Mouse (Mus musculus) small intestine, adult 2 months (tissue): ENCODE data around the gene C2cd4d. TPM values are rescaled to one million over a fixed set of nuclear protein-coding genes. Genes with fewer than 3 reads are reported as not detected.

ENCODE experiments used
- H3K27ac ChIP-seq: fragments of 200-500 bp; 2 replicates; pipeline ENCODE4 v1.5.1; 2012; ENCODE audit warnings: low read depth, low read length, control low read depth, inconsistent platforms; ENCODE audit not compliant: insufficient read depth
- H3K27me3 ChIP-seq: fragments of 200-500 bp; 2 replicates; pipeline ENCODE4 v1.6.1; 2012; ENCODE audit warnings: mild to moderate bottlenecking, moderate library complexity, low read length, inconsistent platforms; ENCODE audit not compliant: control insufficient read depth, insufficient read depth
- H3K36me3 ChIP-seq: fragments of 200-500 bp; 2 replicates; pipeline ENCODE4 v1.6.1; 2012; ENCODE audit warnings: mild to moderate bottlenecking, low read length, control low read depth, inconsistent platforms; ENCODE audit not compliant: control insufficient read depth, insufficient read depth
- H3K4me1 ChIP-seq: fragments of 200-500 bp; 2 replicates; pipeline ENCODE4 v1.6.1; 2012; ENCODE audit warnings: low read length, inconsistent platforms, mixed read lengths; ENCODE audit not compliant: control insufficient read depth, insufficient read depth, insufficient read length
- H3K4me3 ChIP-seq: fragments of 200-500 bp; 2 replicates; pipeline ENCODE4 v1.5.1; 2012; ENCODE audit warnings: low read depth, mild to moderate bottlenecking, control low read depth, inconsistent platforms, low read length, moderate library complexity
- CTCF ChIP-seq: fragments of 200-500 bp; IDR thresholded peaks from 2 replicates; pipeline ENCODE4 v1.5.1; 2012; ENCODE audit warnings: low read depth, mild to moderate bottlenecking, control low read depth, inconsistent platforms, low read length, moderate library complexity, mixed read lengths; ENCODE audit not compliant: insufficient replicate concordance, insufficient read length; ENCODE audit errors: extremely low read depth
- POLR2A ChIP-seq: fragments of 200-500 bp; IDR thresholded peaks from 2 replicates; pipeline ENCODE4 v1.6.1; 2012; ENCODE audit warnings: low read depth, mild to moderate bottlenecking, control low read depth, inconsistent platforms, low read length, moderate library complexity
- WGBS: fragments of 180-500 bp; shearing (Covaris S2); methylation state at CpG from one replicate; pipeline ENCODE4 v1.1.7; 2018; 5-methylcytosine and 5-hydroxymethylcytosine counted together
- polyA plus RNA-seq: library from polyadenylated mRNA; depleted of rRNA; stranded (reverse); fragments of >200 nt; gene quantifications from 2 replicates; pipeline ENCODE4 v1.2.3, GENCODE M21; 2012; rRNA removed

C2cd4d gene
- polyA plus RNA-seq, 1 experiment: 1.4 TPM

DNA sequence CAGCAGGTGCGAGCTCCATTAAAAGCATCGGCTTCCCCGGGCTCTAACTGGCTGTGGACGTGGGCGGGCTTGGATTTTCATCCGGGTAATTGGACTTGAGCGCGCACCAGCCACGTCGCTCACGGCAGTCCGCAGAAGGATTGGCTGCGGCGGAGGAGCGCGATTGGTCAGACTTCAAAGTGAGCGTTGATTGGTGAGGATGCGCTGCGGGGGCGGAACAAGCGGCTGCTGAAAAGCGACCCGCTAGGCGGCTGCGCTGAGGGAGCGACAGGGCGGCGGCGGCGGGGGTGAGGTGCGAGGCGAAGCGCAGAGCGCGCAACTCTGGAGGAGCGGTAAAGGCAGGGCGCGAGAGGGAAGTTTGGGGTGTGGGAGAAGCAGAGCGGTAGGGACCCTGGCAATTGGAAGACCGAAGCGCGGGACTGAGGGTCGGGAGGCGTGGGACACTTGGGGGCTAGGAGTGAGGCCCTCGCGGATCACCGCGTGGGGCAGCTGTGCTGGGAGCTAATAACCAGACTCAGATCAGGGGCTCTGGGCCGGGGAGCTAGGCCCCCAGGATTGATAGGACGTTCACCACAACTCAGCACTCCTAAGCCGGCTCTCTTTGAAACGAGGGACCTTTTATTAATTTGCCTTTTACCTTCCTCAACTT, 50.9 kb downstream of the C2cd4d start, which contains the start of gene Tdrkh:
Tdrkh (plus strand) TSS at position 243 of the 649 bp plus-strand sequence.
- TF ChIP-seq POLR2A (no peak), CTCF (0 out of 2 replicates have a peak, but pooled peaks have one; percentile 11)
- 11% methylated on average over 52 of the region's 52 CpGs for WGBS
- peaks cover 9% of the 10 kb centered on the region for H3K4me1 ChIP-seq
- no peak within 1 kb of the TSS for H3K27ac ChIP-seq
- peak within 1 kb of the TSS; percentile 78 for H3K4me3 ChIP-seq
- no peaks in the 10 kb centered on the region for H3K36me3 ChIP-seq
- H3K27me3 ChIP-seq: no peaks in the 10 kb centered on the region; the same call in 1 of the 2 replicates

Other genes starting within 250 kb of the C2cd4d start
- gene Gm10696, start 184.2 kb upstream of the C2cd4d start, polyA plus RNA-seq: not detected in 2 replicates
- not detected in 2 replicates for gene Gm5286, start 165.7 kb upstream of the C2cd4d start, polyA plus RNA-seq
- not detected in 2 replicates for gene Gm4778, start 98.4 kb upstream of the C2cd4d start, polyA plus RNA-seq
- 0.47 and 1.0 TPM in 2 replicates for gene Them4, start 52.3 kb upstream of the C2cd4d start, polyA plus RNA-seq
- not detected in 2 replicates for gene Them5, start 20.3 kb upstream of the C2cd4d start, polyA plus RNA-seq
- gene Rorc, start 10.4 kb downstream of the C2cd4d start, polyA plus RNA-seq: 10.2 and 28.3 TPM in 2 replicates
- gene Lingo4, start 36.1 kb downstream of the C2cd4d start, polyA plus RNA-seq: 0.23 and 0.42 TPM in 2 replicates
- gene Tdrkh, start 50.8 kb downstream of the C2cd4d start, polyA plus RNA-seq: not detected in 2 replicates
- gene Mrpl9, start 80.9 kb downstream of the C2cd4d start, polyA plus RNA-seq: 17.3 and 20.6 TPM in 2 replicates
- not detected in 2 replicates for gene Oaz3, start 81.5 kb downstream of the C2cd4d start, polyA plus RNA-seq
- 12.1 and 26.1 TPM in 2 replicates for gene Celf3, start 115.9 kb downstream of the C2cd4d start, polyA plus RNA-seq
- 0.23 TPM in 1 of 2 replicates, not detected in the other for gene Riiad1, start 117.9 kb downstream of the C2cd4d start, polyA plus RNA-seq
- gene Snx27, start 220.3 kb downstream of the C2cd4d start, polyA plus RNA-seq: 2.3 and 3.4 TPM in 2 replicates